Mouse (Mus musculus) kidney, postnatal 25 days (tissue): ENCODE measurements around the gene Bcl2a1b.

Source experiments
- DNase-seq, 2 experiments: peaks; one replicate each; pipeline ENCODE4 v3.0.0; 2021; ENCODE audit warnings: mixed read lengths in 2 of 2

Bcl2a1b gene

DNA sequence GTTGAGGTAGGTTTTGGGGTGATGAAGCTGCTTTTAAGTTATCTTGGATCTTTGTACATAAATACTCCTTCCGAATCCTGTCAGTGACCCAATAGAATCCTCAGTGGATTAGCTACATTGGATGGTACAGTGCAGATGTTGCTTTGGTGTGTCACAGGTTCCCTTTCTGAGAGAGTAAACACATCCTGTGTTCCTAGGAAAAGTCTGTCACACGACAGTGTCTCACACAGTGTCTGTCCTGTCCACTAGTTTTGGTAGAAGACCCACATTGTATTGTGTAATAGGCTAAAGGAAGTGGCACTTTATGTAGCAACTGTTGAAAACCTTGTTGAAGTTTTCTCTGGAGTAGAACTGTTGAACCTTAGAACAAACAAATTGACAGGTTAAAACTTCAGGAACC, 54.4 kb downstream of the Bcl2a1b start:
- no peak for DNase-seq

DNA sequence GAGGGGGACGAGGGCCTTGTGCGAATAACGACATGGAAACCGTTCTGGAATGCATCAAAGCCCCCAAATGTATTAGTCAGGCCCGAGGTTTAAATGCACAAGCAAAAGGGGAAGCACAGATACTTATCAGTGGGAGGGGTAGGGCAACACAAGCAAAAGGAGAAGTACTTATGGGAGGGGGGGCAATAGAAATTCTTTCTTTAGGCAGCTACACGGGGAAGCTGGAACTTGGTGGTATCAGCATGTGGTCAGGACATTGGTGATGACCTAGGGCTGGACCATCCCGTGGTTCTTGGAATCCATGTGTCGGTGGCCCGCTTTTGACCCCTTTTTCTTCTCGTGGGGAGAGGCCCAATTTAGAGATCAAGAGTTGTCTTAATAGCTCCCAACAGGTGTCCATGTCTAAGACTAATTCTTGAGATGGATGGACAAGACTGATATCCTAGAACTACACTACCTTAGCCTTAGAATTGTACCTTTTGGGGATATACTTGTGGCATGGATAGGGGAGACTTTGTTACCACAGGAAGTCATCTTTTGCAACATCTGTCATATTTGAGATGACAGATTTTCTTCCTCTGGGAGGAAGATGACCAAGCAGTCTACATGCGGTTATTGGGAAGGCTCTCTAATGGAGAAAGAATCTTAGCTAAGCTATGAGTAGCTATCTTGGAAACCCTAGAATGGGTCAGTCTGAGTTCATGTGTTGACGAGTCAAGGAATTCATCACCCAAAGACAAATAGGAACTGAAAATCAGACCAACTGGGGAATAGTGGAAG, 57.7 kb downstream of the Bcl2a1b start:
- no peak for DNase-seq
